Mouse (Mus musculus) midbrain, embryonic 12.5 days (tissue): ENCODE measurements around the gene Il17re. TPM values are rescaled to one million over a fixed set of nuclear protein-coding genes. Genes with fewer than 3 reads are reported as not detected.

Experiments
- ATAC-seq: fragments of 200-750 bp; cut with Nextera tagmentation; 2 replicates; pipeline ENCODE4 v1.8.0; 2017; ENCODE audit warnings: low read depth, moderate TSS enrichment, moderate library complexity; ENCODE audit not compliant: low FRiP score
- H3K27ac ChIP-seq: fragments of 300-500 bp; sonication (generic); replicated peaks from 2 replicates; pipeline ENCODE4 v1.5.1; 2016; ENCODE audit warnings: mild to moderate bottlenecking
- H3K27me3 ChIP-seq: fragments of 300-500 bp; sonication (generic); 2 replicates; pipeline ENCODE4 v1.6.1; 2016; ENCODE audit warnings: mild to moderate bottlenecking
- H3K36me3 ChIP-seq: fragments of 300-500 bp; sonication (generic); 2 replicates; pipeline ENCODE4 v1.6.1; 2016
- H3K4me1 ChIP-seq: fragments of 300-500 bp; sonication (generic); 2 replicates; pipeline ENCODE4 v1.6.1; 2016
- H3K4me2 ChIP-seq: fragments of 300-500 bp; sonication (generic); replicated peaks from 2 replicates; pipeline ENCODE4 v1.6.1; 2016; ENCODE audit warnings: mild to moderate bottlenecking, moderate library complexity
- H3K4me3 ChIP-seq: fragments of 300-500 bp; sonication (generic); 2 replicates; pipeline ENCODE4 v1.5.1; 2016; ENCODE audit warnings: mild to moderate bottlenecking
- H3K9ac ChIP-seq: fragments of 300-500 bp; sonication (generic); replicated peaks from 2 replicates; pipeline ENCODE4 v1.6.1; 2016; ENCODE audit warnings: mild to moderate bottlenecking, moderate library complexity
- H3K9me3 ChIP-seq: fragments of 300-500 bp; sonication (generic); 2 replicates; pipeline ENCODE4 v1.6.1; 2016; ENCODE audit warnings: mild to moderate bottlenecking
- WGBS: fragments of 180-500 bp; shearing (Covaris S2); methylation state at CpG from one replicate; pipeline ENCODE4 v1.1.7; 2016; 5-methylcytosine and 5-hydroxymethylcytosine counted together
- polyA plus RNA-seq: library from polyadenylated mRNA; unstranded; fragments of >200 nt; fragmentation: Nextera tagmentation; extraction: Ambion mirVana; gene quantifications from 2 replicates; pipeline ENCODE4 v1.2.1, GENCODE M21; 2016

Gene Il17re
- polyA plus RNA-seq, 1 experiment from 2014 or later = 0.93 TPM

DNA sequence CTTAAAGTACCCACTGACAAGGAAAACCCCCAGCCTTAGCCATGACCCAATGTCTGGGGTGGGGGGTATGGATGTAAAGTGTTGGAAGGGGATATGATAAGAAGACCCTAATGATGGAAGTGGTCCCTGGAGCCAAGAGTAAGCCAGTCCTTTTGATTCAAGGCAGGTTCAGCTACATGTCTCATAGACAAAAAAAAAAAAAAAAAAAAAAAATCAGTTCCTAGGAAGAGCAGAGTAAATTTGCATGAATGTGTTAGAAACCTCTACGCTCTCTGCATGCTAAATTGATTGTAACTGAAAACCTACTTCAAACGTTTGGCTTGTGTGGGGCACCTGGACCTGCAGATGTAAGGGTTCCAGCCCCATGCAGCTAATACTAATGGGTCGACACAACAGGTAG, 26.5 kb upstream of the Il17re start:
- no peak overlapping the region for H3K27ac ChIP-seq
- no peaks in the 10 kb centered on the region for H3K4me1 ChIP-seq
- H3K4me2 ChIP-seq = no peak overlapping the region
- ATAC-seq = no peak
- no peaks in the 10 kb centered on the region for H3K36me3 ChIP-seq
- WGBS = 70% methylated on average over 3 of the region's 3 CpGs
- H3K9ac ChIP-seq = no peak overlapping the region
- no peak overlapping the region for H3K4me3 ChIP-seq
- peaks cover 3% of the 10 kb centered on the region; the same call in 1 of the 2 replicates for H3K27me3 ChIP-seq
- H3K9me3 ChIP-seq = peaks cover 4% of the 10 kb centered on the region; the same call in 1 of the 2 replicates

GRCm38 (mm10) chr6:113433661-113434060, 24.6 kb upstream of the Il17re start:
- WGBS = 84% methylated on average over 3 of the region's 3 CpGs
- no peaks in the 10 kb centered on the region for H3K36me3 ChIP-seq
- no peak for ATAC-seq
- H3K4me2 ChIP-seq = no peak overlapping the region
- H3K9me3 ChIP-seq = no peaks in the 10 kb centered on the region
- peaks cover 3% of the 10 kb centered on the region; the same call in 1 of the 2 replicates for H3K27me3 ChIP-seq
- H3K4me1 ChIP-seq = no peaks in the 10 kb centered on the region
- no peak overlapping the region for H3K27ac ChIP-seq
- no peak overlapping the region for H3K4me3 ChIP-seq
- no peak overlapping the region for H3K9ac ChIP-seq

- Histone ChIP-seq H3K27me3 (peaks cover 3% of the 10 kb centered on the region; the same call in 1 of the 2 replicates), H3K4me2 (no peak overlapping the region), H3K9ac (no peak overlapping the region), H3K27ac (no peak overlapping the region), H3K4me3 (no peak overlapping the region), H3K36me3 (no peaks in the 10 kb centered on the region), H3K4me1 (no peaks in the 10 kb centered on the region), H3K9me3 (no peaks in the 10 kb centered on the region)
- 76% methylated on average over 7 of the region's 7 CpGs for WGBS
- no peak for ATAC-seq
These were observed 23.6 kb upstream of the Il17re start for GRCm38 (mm10) chr6:113434691-113435090.

DNA sequence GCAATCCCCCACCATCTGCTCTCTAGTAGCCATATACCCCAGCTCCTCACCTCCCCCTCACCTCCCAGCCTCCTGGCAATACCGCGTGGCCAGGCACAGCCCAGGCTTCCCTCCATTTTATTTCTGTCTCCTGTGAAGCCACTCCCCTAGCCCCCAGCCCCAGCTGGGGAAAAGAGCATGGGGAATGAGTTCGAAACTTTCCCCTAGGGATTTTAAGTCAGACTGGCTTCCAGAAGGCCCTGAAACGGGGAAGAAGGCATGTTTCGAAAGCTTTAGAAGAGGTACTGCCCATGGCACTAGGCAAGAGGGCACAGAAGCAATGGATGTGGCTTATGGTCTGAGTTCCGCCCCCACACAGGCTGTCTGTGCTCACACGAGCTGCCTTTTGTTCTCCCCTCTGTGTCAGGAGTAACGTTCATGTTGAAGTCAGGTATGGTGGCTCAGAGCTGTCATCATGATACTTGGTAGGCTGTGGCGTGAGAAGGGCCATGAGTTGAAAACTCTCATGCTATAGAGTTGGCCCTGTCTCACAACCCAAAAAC, 22.5 kb upstream of the Il17re start, which contains the start of gene Cidec:
Gene Cidec, minus strand, starts transcription at position 97 of the 542 bp plus-strand sequence.
- Histone ChIP-seq H3K9ac (no peak within 1 kb of the TSS), H3K4me1 (no peaks in the 10 kb centered on the region), H3K36me3 (no peaks in the 10 kb centered on the region), H3K9me3 (no peaks in the 10 kb centered on the region), H3K27me3 (peaks cover 3% of the 10 kb centered on the region; the same call in 1 of the 2 replicates), H3K4me3 (no peak within 1 kb of the TSS), H3K4me2 (no peak within 1 kb of the TSS), H3K27ac (no peak within 1 kb of the TSS)
- 81% methylated on average over 9 of the region's 9 CpGs for WGBS
- ATAC-seq = no peak

GRCm38 (mm10) chr6:113437135-113437534, 21.1 kb upstream of the Il17re start:
- Histone ChIP-seq H3K4me1 (no peaks in the 10 kb centered on the region), H3K4me2 (no peak overlapping the region), H3K27ac (no peak overlapping the region), H3K9me3 (no peaks in the 10 kb centered on the region), H3K27me3 (peaks cover 3% of the 10 kb centered on the region; the same call in 1 of the 2 replicates), H3K4me3 (no peak overlapping the region), H3K9ac (no peak overlapping the region), H3K36me3 (no peaks in the 10 kb centered on the region)
- no peak for ATAC-seq
- WGBS = 78% methylated on average over 12 of the region's 12 CpGs

DNA sequence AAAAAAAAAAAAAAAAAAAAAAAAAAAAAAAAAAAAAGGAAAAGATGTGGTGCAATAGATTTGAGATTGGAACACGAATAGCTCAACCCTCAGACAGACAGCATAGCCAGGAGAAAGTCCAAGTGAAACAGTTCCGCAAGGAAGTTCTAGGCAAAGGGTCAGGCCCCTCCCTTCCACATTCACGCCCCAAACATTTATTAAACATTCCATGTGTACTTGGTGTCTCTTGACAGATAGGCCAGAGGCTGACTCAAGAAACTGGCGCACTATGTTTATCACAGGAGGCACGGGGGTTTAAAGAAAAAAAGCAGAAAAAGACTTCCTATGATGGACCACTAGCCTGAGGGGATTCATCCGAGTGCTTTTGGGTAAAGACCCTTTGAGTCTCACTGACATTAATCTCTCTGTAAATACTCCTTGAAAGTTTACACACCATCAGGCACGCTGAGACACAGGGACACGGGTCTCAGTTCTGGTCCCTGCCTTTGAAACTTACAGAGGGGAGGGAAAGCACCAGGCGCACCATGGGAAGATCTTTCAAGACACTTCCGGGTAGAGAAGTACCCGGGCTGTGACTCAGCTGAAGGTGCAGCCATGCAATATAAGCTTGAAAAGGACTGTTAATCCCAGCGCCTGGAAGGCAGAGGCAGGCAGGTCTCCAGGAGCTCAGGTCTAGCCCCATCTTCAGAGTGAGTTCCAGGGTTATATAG, 19.4 kb upstream of the Il17re start:
- H3K27ac ChIP-seq = no peak overlapping the region
- peaks cover 10% of the 10 kb centered on the region for H3K4me1 ChIP-seq
- H3K36me3 ChIP-seq = no peaks in the 10 kb centered on the region
- H3K9me3 ChIP-seq = no peaks in the 10 kb centered on the region
- no peak for ATAC-seq
- H3K4me2 ChIP-seq = no peak overlapping the region
- H3K27me3 ChIP-seq = peaks cover 3% of the 10 kb centered on the region; the same call in 1 of the 2 replicates
- no peak overlapping the region for H3K9ac ChIP-seq
- H3K4me3 ChIP-seq = no peak overlapping the region
- WGBS = 63% methylated on average over 12 of the region's 12 CpGs

DNA sequence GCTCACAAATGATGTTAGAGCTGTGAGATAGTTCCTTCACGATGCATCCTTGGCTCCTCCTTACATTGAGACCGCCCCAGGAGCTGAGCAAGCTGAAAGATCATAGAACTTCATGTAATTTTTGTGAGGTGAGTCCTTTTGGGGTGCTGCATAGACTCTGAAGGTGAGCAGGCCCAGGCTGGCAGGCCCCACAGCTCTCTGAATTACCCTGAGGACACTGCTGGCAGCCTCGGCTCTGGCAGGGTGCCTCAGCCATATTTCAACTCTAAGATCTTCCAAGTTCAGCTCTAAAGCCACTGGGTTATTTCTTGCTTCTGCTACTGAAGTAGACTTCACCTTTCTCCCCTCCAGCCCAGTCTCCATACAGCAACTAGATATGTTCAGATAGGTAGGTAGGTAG, 17.6 kb upstream of the Il17re start:
- H3K9ac ChIP-seq = no peak overlapping the region

GRCm38 (mm10) chr6:113441147-113441680, 17.1 kb upstream of the Il17re start:
- Histone ChIP-seq H3K4me1 (peaks cover 10% of the 10 kb centered on the region), H3K9me3 (no peaks in the 10 kb centered on the region), H3K36me3 (peaks cover 8% of the 10 kb centered on the region; the same call in 1 of the 2 replicates), H3K4me3 (no peak overlapping the region), H3K4me2 (no peak overlapping the region), H3K27ac (no peak overlapping the region), H3K27me3 (no peaks in the 10 kb centered on the region), H3K9ac (no peak overlapping the region)
- ATAC-seq = no peak
- WGBS = 54% methylated on average over 7 of the region's 7 CpGs

More for the DNA sequence above, 17.6 kb upstream of the Il17re start:
- no peaks in the 10 kb centered on the region for H3K9me3 ChIP-seq
- 0 out of 2 replicates have a peak, but pooled peaks cover 2% of the 10 kb centered on the region for H3K27me3 ChIP-seq
- no peak for ATAC-seq
- peaks cover 10% of the 10 kb centered on the region for H3K4me1 ChIP-seq
- 88% methylated on average over 3 of the region's 3 CpGs for WGBS
- no peak overlapping the region for H3K27ac ChIP-seq
- 0 out of 2 replicates have a peak, but pooled peaks cover 6% of the 10 kb centered on the region for H3K36me3 ChIP-seq
- no peak overlapping the region for H3K4me3 ChIP-seq
- no peak overlapping the region for H3K4me2 ChIP-seq

DNA sequence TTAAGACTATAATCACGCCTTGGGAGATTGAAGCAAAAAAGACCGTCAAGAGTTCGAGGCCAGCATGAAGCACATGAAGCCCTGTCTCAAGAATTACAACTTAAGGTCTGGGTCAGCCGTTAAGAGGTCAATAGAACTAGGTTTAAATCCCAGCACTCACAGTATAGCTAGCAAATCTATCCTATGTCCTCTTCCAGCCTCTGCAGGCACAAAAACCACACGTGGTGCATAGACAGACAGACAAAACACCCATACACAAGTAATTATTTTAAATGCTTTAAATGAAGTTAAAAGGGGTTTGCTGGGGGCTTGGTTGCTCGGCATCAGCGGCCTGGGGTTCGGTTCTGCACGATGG, 16.2 kb upstream of the Il17re start:
- Histone ChIP-seq H3K4me1 (peaks cover 10% of the 10 kb centered on the region), H3K36me3 (peaks cover 17% of the 10 kb centered on the region), H3K9ac (peak overlapping the region; percentile 88), H3K27me3 (no peaks in the 10 kb centered on the region), H3K4me3 (peak overlapping the region; percentile 96), H3K27ac (peak overlapping the region; percentile 36), H3K9me3 (no peaks in the 10 kb centered on the region), H3K4me2 (peak overlapping the region; percentile 89)
- ATAC-seq = peak; percentile 32; the same call in 1 of the 2 replicates
- 44% methylated on average over 9 of the region's 9 CpGs for WGBS

- peak within 1 kb of the TSS; percentile 89 for H3K4me2 ChIP-seq
- peak within 1 kb of the TSS; percentile 96 for H3K4me3 ChIP-seq
- H3K27me3 ChIP-seq = no peaks in the 10 kb centered on the region
- peak; percentile 94 for ATAC-seq
- peak within 1 kb of the TSS; percentile 88 for H3K9ac ChIP-seq
- H3K9me3 ChIP-seq = no peaks in the 10 kb centered on the region
- peaks cover 10% of the 10 kb centered on the region for H3K4me1 ChIP-seq
- peak within 1 kb of the TSS; percentile 36 for H3K27ac ChIP-seq
- whole genome bisulfite sequencing = under 1% methylated on average over 42 of the region's 45 CpGs
- peaks cover 22% of the 10 kb centered on the region for H3K36me3 ChIP-seq
These were observed 15.7 kb upstream of the Il17re start, which contains the start of gene Jagn1 for GRCm38 (mm10) chr6:113442442-113443090. Gene Jagn1 (plus strand): TSS chr6:113442569.

GRCm38 (mm10) chr6:113443091-113443490, 15.2 kb upstream of the Il17re start:
- 53% methylated on average over 12 of the region's 12 CpGs for WGBS
- peaks cover 10% of the 10 kb centered on the region for H3K4me1 ChIP-seq
- peak overlapping the region; percentile 96 for H3K4me3 ChIP-seq
- no peaks in the 10 kb centered on the region for H3K27me3 ChIP-seq
- H3K9ac ChIP-seq = peak overlapping the region; percentile 88
- H3K36me3 ChIP-seq = peaks cover 27% of the 10 kb centered on the region
- H3K4me2 ChIP-seq = peak overlapping the region; percentile 89
- no peaks in the 10 kb centered on the region for H3K9me3 ChIP-seq
- H3K27ac ChIP-seq = peak overlapping the region; percentile 36
- ATAC-seq = no peak
